Mouse (Mus musculus): ENCODE results near the gene Ap1m2.
"Not testable (repeated sequence)": the region's sequence is repeated elsewhere in the genome, so short reads cannot be mapped to it uniquely, and the experiment has no call there.

Ap1m2 gene

GRCm38 (mm10) chr9:21328041-21328440 lies 15.9 kb upstream of the Ap1m2 start:
- in situ Hi-C loops (cut with MboI), result no loop called here

- in situ Hi-C loops (cut with MboI), result no loop called here
These were observed 15.4 kb upstream of the Ap1m2 start for GRCm38 (mm10) chr9:21327569-21327968.

GRCm38 (mm10) chr9:21324269-21324668 lies 12.1 kb upstream of the Ap1m2 start:
- in situ Hi-C loops (cut with MboI), result no loop called here

- in situ Hi-C loops (cut with MboI), result not testable (repeated sequence)
These were observed 10.8 kb upstream of the Ap1m2 start for GRCm38 (mm10) chr9:21322917-21323297.

GRCm38 (mm10) chr9:21322211-21322916 lies 10.2 kb upstream of the Ap1m2 start:
- in situ Hi-C loops (cut with MboI), result no loop called here

GRCm38 (mm10) chr9:21321513-21321835 lies 9.3 kb upstream of the Ap1m2 start:
- in situ Hi-C loops (cut with MboI), result no loop called here

- in situ Hi-C loops (cut with MboI), result no loop called here
These were observed 8.7 kb upstream of the Ap1m2 start, which contains the start of gene Slc44a2 for GRCm38 (mm10) chr9:21320619-21321512. Gene Slc44a2, plus strand, starts transcription at chr9:21320698.

- in situ Hi-C loops (cut with MboI), result no loop called here
These were observed 8.1 kb upstream of the Ap1m2 start for GRCm38 (mm10) chr9:21320280-21320618.

GRCm38 (mm10) chr9:21319503-21319902 lies 7.4 kb upstream of the Ap1m2 start:
- in situ Hi-C loops (cut with MboI), result loop anchor here (5.0 kb wide), 1 partner anchor 33 kb away; no protein-coding TSS in a partner anchor

- in situ Hi-C loops (cut with MboI), result loop anchor here (5.0 kb wide), 1 partner anchor 34 kb away; no protein-coding TSS in a partner anchor
These were observed 6.7 kb upstream of the Ap1m2 start for GRCm38 (mm10) chr9:21318792-21319191.

- in situ Hi-C loops (cut with MboI), result loop anchor here (5.0 kb wide), 1 partner anchor 36 kb away; no protein-coding TSS in a partner anchor
These were observed 4.6 kb upstream of the Ap1m2 start for GRCm38 (mm10) chr9:21316696-21317095.

- in situ Hi-C loops (cut with MboI), result loop anchor here (5.0 kb wide), 1 partner anchor 37 kb away; no protein-coding TSS in a partner anchor
These were observed 3.3 kb upstream of the Ap1m2 start for GRCm38 (mm10) chr9:21315421-21315820.

- in situ Hi-C loops (cut with MboI), result loop anchor here (5.0 kb wide), 2 partner anchors 38 to 93 kb away; no protein-coding TSS in a partner anchor
These were observed 2.4 kb upstream of the Ap1m2 start for GRCm38 (mm10) chr9:21314367-21315140.

- in situ Hi-C loops (cut with MboI), result loop anchor here (5.0 kb wide), 1 partner anchor 94 kb away; no protein-coding TSS in a partner anchor
These were observed 1.3 kb upstream of the Ap1m2 start for GRCm38 (mm10) chr9:21313394-21313793.

GRCm38 (mm10) chr9:21311695-21312094 lies 442 bp downstream of the Ap1m2 start:
- in situ Hi-C loops (cut with MboI), result loop anchor here (5.0 kb wide), 1 partner anchor 96 kb away; no protein-coding TSS in a partner anchor

- in situ Hi-C loops (cut with MboI), result no loop called here
These were observed 2.9 kb downstream of the Ap1m2 start for GRCm38 (mm10) chr9:21309150-21309741.

GRCm38 (mm10) chr9:21305065-21305464 lies 7.1 kb downstream of the Ap1m2 start:
- in situ Hi-C loops (cut with MboI), result no loop called here

GRCm38 (mm10) chr9:21299014-21299413 lies 13.1 kb downstream of the Ap1m2 start:
- in situ Hi-C loops (cut with MboI), result no loop called here

GRCm38 (mm10) chr9:21292271-21292670 lies 19.9 kb downstream of the Ap1m2 start:
- in situ Hi-C loops (cut with MboI), result no loop called here

GRCm38 (mm10) chr9:21291868-21292267 lies 20.3 kb downstream of the Ap1m2 start:
- in situ Hi-C loops (cut with MboI), result not testable (repeated sequence)

- in situ Hi-C loops (cut with MboI), result no loop called here
These were observed 20.9 kb downstream of the Ap1m2 start, which contains the start of gene Cdkn2d for GRCm38 (mm10) chr9:21291022-21291787. Gene Cdkn2d, minus strand, starts transcription at chr9:21291407.

All from mature B cell (primary cell).